10 mouse cellular contexts compared by ENCODE assay signal in genomic region chr4:59709321-59709720, GRCm38 (mm10).
DNase-seq lines count a peak whose midpoint lies in the region; ATAC-seq and TF ChIP-seq lines count a peak whose summit lies in the region.
"Had no signal": no experiment of that assay in that cellular context is flagged by ENCODE, and none has a peak within 500 bp of the region (broad histone marks: within the 10 kb centered on the region; RNA-seq: fewer than 3 reads in every experiment).

No protein-coding gene starts in this region.

- 0 out of 2 replicates have a peak, but pooled peaks cover 5% of the 10 kb centered on the region for H3K36me3 ChIP-seq in liver, embryonic 12.5 days
- H3K36me3 ChIP-seq in liver, postnatal 0 days (replicated peaks; ENCODE audit: insufficient read depth, low read length), result no peaks in the 10 kb centered on the region
- H3K36me3 ChIP-seq: forebrain, embryonic 12.5 days; heart, embryonic 12.5 days had no signal

- WGBS in liver, embryonic 12.5 days (ENCODE audit: insufficient replicate concordance), result 75% methylated on average over 5 of the region's 5 CpGs
- 69% methylated on average over 5 of the region's 5 CpGs for WGBS in liver, postnatal 0 days (ENCODE audit: insufficient replicate concordance)

- no peaks in the 10 kb centered on the region for H3K9me3 ChIP-seq in liver, embryonic 12.5 days (replicated peaks)
- H3K9me3 ChIP-seq in liver, postnatal 0 days (ENCODE audit: low read length), result no peaks in the 10 kb centered on the region
- H3K9me3 ChIP-seq: forebrain, embryonic 12.5 days; heart, embryonic 12.5 days had no signal

- no peak overlapping the region for H3K27ac ChIP-seq in liver, embryonic 12.5 days
- no peak overlapping the region for H3K27ac ChIP-seq in liver, postnatal 0 days (ENCODE audit: low read depth)
- H3K27ac ChIP-seq: forebrain, embryonic 12.5 days had no signal

- H3K4me3 ChIP-seq in liver, embryonic 12.5 days, result no peak overlapping the region
- H3K4me3 ChIP-seq in liver, postnatal 0 days (ENCODE audit: low read depth, low read length), result no peak overlapping the region
- H3K4me3 ChIP-seq: forebrain, embryonic 12.5 days; heart, embryonic 12.5 days had no signal

- no peak for TF ChIP-seq EP300 in liver, postnatal 0 days (IDR thresholded peaks at IDR 0.05; ENCODE audit: low read depth)

- TF ChIP-seq CTCF in liver, postnatal 0 days (IDR thresholded peaks at IDR 0.05; ENCODE audit: low read depth), result no peak

- no peak overlapping the region for H3K9ac ChIP-seq in liver, embryonic 12.5 days
- H3K9ac ChIP-seq in liver, postnatal 0 days (replicated peaks), result no peak overlapping the region
- H3K9ac ChIP-seq: forebrain, embryonic 12.5 days; heart, embryonic 12.5 days had no signal

- ATAC-seq in cerebellum, adult (ENCODE audit: insufficient number of reproducible peaks, low FRiP score, low TSS enrichment), result no peak
- ATAC-seq in liver, embryonic 12.5 days, result 0 out of 2 replicates have a peak, but pooled peaks have one; percentile 47
- 0 out of 2 replicates have a peak, but pooled peaks have one; percentile 36 for ATAC-seq in liver, postnatal 0 days

- H3K27me3 ChIP-seq in liver, embryonic 12.5 days (replicated peaks), result no peaks in the 10 kb centered on the region
- H3K27me3 ChIP-seq in liver, postnatal 0 days (ENCODE audit: insufficient read depth, low read length), result no peaks in the 10 kb centered on the region
- H3K27me3 ChIP-seq: forebrain, embryonic 12.5 days; heart, embryonic 12.5 days had no signal

- peaks cover 21% of the 10 kb centered on the region for H3K4me1 ChIP-seq in liver, embryonic 12.5 days
- peaks cover 15% of the 10 kb centered on the region for H3K4me1 ChIP-seq in liver, postnatal 0 days (ENCODE audit: insufficient read depth)

- peak; percentile 16 for DNase-seq in cerebellum, adult 11 months
- no peak for DNase-seq in liver
- peak; percentile 49 for DNase-seq in cerebellum, adult 9-10 months
- no peak for DNase-seq in liver, postnatal 0 days
- DNase-seq in embryo, embryonic 10 days (ENCODE audit: low spot score), result no peak
- DNase-seq in layer of hippocampus, postnatal 10 days (ENCODE audit: low spot score in 2 of 2), result no peak

- no peak overlapping the region for H3K4me2 ChIP-seq in liver, embryonic 12.5 days
- H3K4me2 ChIP-seq in liver, postnatal 0 days (ENCODE audit: low read depth, low read length), result no peak overlapping the region
- H3K4me2 ChIP-seq: forebrain, embryonic 12.5 days; heart, embryonic 12.5 days had no signal

Comparison
In these comparisons a context has a peak if more than half of its experiments do, and no peak if none do; other contexts are left out.
1. DNase-seq: peak in cerebellum, adult 11 months (single experiment) and cerebellum, adult 9-10 months (single experiment); none in liver (single experiment), liver, postnatal 0 days (single experiment), embryo, embryonic 10 days (single experiment) and layer of hippocampus, postnatal 10 days (0 of 2).